Mouse (Mus musculus): ENCODE results near the gene Camta1. TPM values are rescaled to one million over a fixed set of nuclear protein-coding genes. Genes with fewer than 3 reads are reported as not detected.
A peak's percentile ranks its signal among the peaks of the same experiment; 100 is the strongest.

Camta1 gene
- polyA plus RNA-seq, 1 experiment from 2014 or later = 137 TPM

GRCm38 (mm10) chr4:151108834-151109241 is 752.8 kb downstream of the Camta1 start:
- H3K27ac ChIP-seq (ENCODE audit: low read depth, low read length) = peak overlapping the region; percentile 94
- H3K27me3 ChIP-seq (ENCODE audit: control insufficient read depth, insufficient read depth, low read length) = peaks cover 28% of the 10 kb centered on the region
- WGBS (ENCODE audit: insufficient replicate concordance) = 4% methylated on average over 14 of the region's 20 CpGs

GRCm38 (mm10) chr4:151108028-151108771 is 753.5 kb downstream of the Camta1 start:
- ATAC-seq (replicated peaks; ENCODE audit: insufficient number of reproducible peaks, low FRiP score, low TSS enrichment) = peak; percentile 92
- H3K27ac ChIP-seq (ENCODE audit: low read depth, low read length) = peak overlapping the region; percentile 94
- under 1% methylated on average over 95 of the region's 101 CpGs for WGBS (ENCODE audit: insufficient replicate concordance)
- peaks cover 16% of the 10 kb centered on the region for H3K4me1 ChIP-seq (ENCODE audit: control insufficient read depth, insufficient read depth, low read length)
- H3K9ac ChIP-seq (ENCODE audit: low read depth, low read length) = peak overlapping the region; percentile 93
- H3K4me2 ChIP-seq = peak overlapping the region; percentile 90
- peak overlapping the region; percentile 81 for H3K4me3 ChIP-seq (ENCODE audit: low read depth, low read length)
- no peaks in the 10 kb centered on the region for H3K9me3 ChIP-seq (replicated peaks; ENCODE audit: control insufficient read depth, low read length)
- H3K36me3 ChIP-seq (ENCODE audit: control insufficient read depth, insufficient read depth, low read length) = no peaks in the 10 kb centered on the region
- H3K27me3 ChIP-seq (ENCODE audit: control insufficient read depth, insufficient read depth, low read length) = peaks cover 28% of the 10 kb centered on the region

More at GRCm38 (mm10) chr4:151108834-151109241, 752.8 kb downstream of the Camta1 start:
- 0 out of 2 replicates have a peak, but pooled peaks have one; percentile 8 for ATAC-seq (replicated peaks; ENCODE audit: insufficient number of reproducible peaks, low FRiP score, low TSS enrichment)
- Histone ChIP-seq H3K4me3 (ENCODE audit: low read depth, low read length) (peak overlapping the region; percentile 81), H3K4me2 (peak overlapping the region; percentile 90), H3K4me1 (ENCODE audit: control insufficient read depth, insufficient read depth, low read length) (peaks cover 12% of the 10 kb centered on the region), H3K9me3 (replicated peaks; ENCODE audit: control insufficient read depth, low read length) (no peaks in the 10 kb centered on the region), H3K36me3 (ENCODE audit: control insufficient read depth, insufficient read depth, low read length) (no peaks in the 10 kb centered on the region), H3K9ac (ENCODE audit: low read depth, low read length) (peak overlapping the region; percentile 93)

- peaks cover 19% of the 10 kb centered on the region for H3K4me1 ChIP-seq (ENCODE audit: control insufficient read depth, insufficient read depth, low read length)
- peaks cover 28% of the 10 kb centered on the region for H3K27me3 ChIP-seq (ENCODE audit: control insufficient read depth, insufficient read depth, low read length)
- WGBS (ENCODE audit: insufficient replicate concordance) = 4% methylated on average over 57 of the region's 60 CpGs
- no peaks in the 10 kb centered on the region for H3K9me3 ChIP-seq (replicated peaks; ENCODE audit: control insufficient read depth, low read length)
- peak overlapping the region; percentile 93 for H3K9ac ChIP-seq (ENCODE audit: low read depth, low read length)
- peak; percentile 1; the same call in 1 of the 2 replicates for ATAC-seq (replicated peaks; ENCODE audit: insufficient number of reproducible peaks, low FRiP score, low TSS enrichment)
- peak overlapping the region; percentile 81 for H3K4me3 ChIP-seq (ENCODE audit: low read depth, low read length)
- peak overlapping the region; percentile 94 for H3K27ac ChIP-seq (ENCODE audit: low read depth, low read length)
- peak overlapping the region; percentile 90 for H3K4me2 ChIP-seq
- no peaks in the 10 kb centered on the region for H3K36me3 ChIP-seq (ENCODE audit: control insufficient read depth, insufficient read depth, low read length)
Observed at GRCm38 (mm10) chr4:151107131-151108001, 754.3 kb downstream of the Camta1 start.

- peak overlapping the region; percentile 29; the same call in 1 of the 2 replicates for H3K27ac ChIP-seq (ENCODE audit: low read depth, low read length)
Observed at GRCm38 (mm10) chr4:151106468-151106867, 755.2 kb downstream of the Camta1 start.

GRCm38 (mm10) chr4:151105886-151106285 is 755.8 kb downstream of the Camta1 start:
- 73% methylated on average over 6 of the region's 6 CpGs for WGBS (ENCODE audit: insufficient replicate concordance)
- no peaks in the 10 kb centered on the region for H3K9me3 ChIP-seq (replicated peaks; ENCODE audit: control insufficient read depth, low read length)
- H3K36me3 ChIP-seq (ENCODE audit: control insufficient read depth, insufficient read depth, low read length) = no peaks in the 10 kb centered on the region
- H3K4me1 ChIP-seq (ENCODE audit: control insufficient read depth, insufficient read depth, low read length) = peaks cover 19% of the 10 kb centered on the region
- H3K4me2 ChIP-seq = peak overlapping the region; percentile 90
- H3K4me3 ChIP-seq (ENCODE audit: low read depth, low read length) = peak overlapping the region; percentile 81
- no peak overlapping the region for H3K9ac ChIP-seq (ENCODE audit: low read depth, low read length)
- no peak overlapping the region for H3K27ac ChIP-seq (ENCODE audit: low read depth, low read length)
- ATAC-seq (replicated peaks; ENCODE audit: insufficient number of reproducible peaks, low FRiP score, low TSS enrichment) = no peak
- peaks cover 25% of the 10 kb centered on the region for H3K27me3 ChIP-seq (ENCODE audit: control insufficient read depth, insufficient read depth, low read length)

More at GRCm38 (mm10) chr4:151106468-151106867, 755.2 kb downstream of the Camta1 start:
- H3K9ac ChIP-seq (ENCODE audit: low read depth, low read length) = no peak overlapping the region
- no peaks in the 10 kb centered on the region for H3K36me3 ChIP-seq (ENCODE audit: control insufficient read depth, insufficient read depth, low read length)
- peaks cover 19% of the 10 kb centered on the region for H3K4me1 ChIP-seq (ENCODE audit: control insufficient read depth, insufficient read depth, low read length)
- peak overlapping the region; percentile 90 for H3K4me2 ChIP-seq
- 29% methylated on average over 10 of the region's 10 CpGs for WGBS (ENCODE audit: insufficient replicate concordance)
- peaks cover 28% of the 10 kb centered on the region for H3K27me3 ChIP-seq (ENCODE audit: control insufficient read depth, insufficient read depth, low read length)
- no peak for ATAC-seq (replicated peaks; ENCODE audit: insufficient number of reproducible peaks, low FRiP score, low TSS enrichment)
- peak overlapping the region; percentile 81 for H3K4me3 ChIP-seq (ENCODE audit: low read depth, low read length)
- H3K9me3 ChIP-seq (replicated peaks; ENCODE audit: control insufficient read depth, low read length) = no peaks in the 10 kb centered on the region

GRCm38 (mm10) chr4:151104147-151104546 is 757.5 kb downstream of the Camta1 start:
- peak overlapping the region; percentile 52 for H3K4me2 ChIP-seq
- H3K4me3 ChIP-seq (ENCODE audit: low read depth, low read length) = peak overlapping the region; percentile 15; the same call in 1 of the 2 replicates
- H3K9me3 ChIP-seq (replicated peaks; ENCODE audit: control insufficient read depth, low read length) = no peaks in the 10 kb centered on the region
- H3K4me1 ChIP-seq (ENCODE audit: control insufficient read depth, insufficient read depth, low read length) = peaks cover 26% of the 10 kb centered on the region
- ATAC-seq (replicated peaks; ENCODE audit: insufficient number of reproducible peaks, low FRiP score, low TSS enrichment) = no peak
- H3K36me3 ChIP-seq (ENCODE audit: control insufficient read depth, insufficient read depth, low read length) = no peaks in the 10 kb centered on the region
- H3K9ac ChIP-seq (ENCODE audit: low read depth, low read length) = peak overlapping the region; percentile 36
- H3K27me3 ChIP-seq (ENCODE audit: control insufficient read depth, insufficient read depth, low read length) = peaks cover 11% of the 10 kb centered on the region
- WGBS (ENCODE audit: insufficient replicate concordance) = 61% methylated on average over 10 of the region's 10 CpGs
- peak overlapping the region; percentile 73 for H3K27ac ChIP-seq (ENCODE audit: low read depth, low read length)

- no peak overlapping the region for H3K4me3 ChIP-seq (ENCODE audit: low read depth, low read length)
- WGBS (ENCODE audit: insufficient replicate concordance) = 69% methylated on average over 11 of the region's 11 CpGs
- peaks cover 8% of the 10 kb centered on the region for H3K27me3 ChIP-seq (ENCODE audit: control insufficient read depth, insufficient read depth, low read length)
- H3K4me2 ChIP-seq = peak overlapping the region; percentile 52
- no peaks in the 10 kb centered on the region for H3K36me3 ChIP-seq (ENCODE audit: control insufficient read depth, insufficient read depth, low read length)
- peak overlapping the region; percentile 29 for H3K9ac ChIP-seq (ENCODE audit: low read depth, low read length)
- H3K4me1 ChIP-seq (ENCODE audit: control insufficient read depth, insufficient read depth, low read length) = peaks cover 31% of the 10 kb centered on the region
- ATAC-seq (replicated peaks; ENCODE audit: insufficient number of reproducible peaks, low FRiP score, low TSS enrichment) = no peak
- peak overlapping the region; percentile 73 for H3K27ac ChIP-seq (ENCODE audit: low read depth, low read length)
- no peaks in the 10 kb centered on the region for H3K9me3 ChIP-seq (replicated peaks; ENCODE audit: control insufficient read depth, low read length)
Observed at GRCm38 (mm10) chr4:151103646-151104045, 758.0 kb downstream of the Camta1 start.

GRCm38 (mm10) chr4:151097104-151097438 is 764.6 kb downstream of the Camta1 start:
- WGBS (ENCODE audit: insufficient replicate concordance) = 48% methylated on average over 11 of the region's 11 CpGs
- H3K27me3 ChIP-seq (ENCODE audit: control insufficient read depth, insufficient read depth, low read length) = no peaks in the 10 kb centered on the region
- H3K4me1 ChIP-seq (ENCODE audit: control insufficient read depth, insufficient read depth, low read length) = peaks cover 28% of the 10 kb centered on the region
- H3K4me2 ChIP-seq = peak overlapping the region; percentile 49
- H3K36me3 ChIP-seq (ENCODE audit: control insufficient read depth, insufficient read depth, low read length) = no peaks in the 10 kb centered on the region
- no peak for ATAC-seq (replicated peaks; ENCODE audit: insufficient number of reproducible peaks, low FRiP score, low TSS enrichment)
- H3K9me3 ChIP-seq (replicated peaks; ENCODE audit: control insufficient read depth, low read length) = no peaks in the 10 kb centered on the region
- peak overlapping the region; percentile 54 for H3K9ac ChIP-seq (ENCODE audit: low read depth, low read length)
- H3K27ac ChIP-seq (ENCODE audit: low read depth, low read length) = peak overlapping the region; percentile 96
- H3K4me3 ChIP-seq (ENCODE audit: low read depth, low read length) = peak overlapping the region; percentile 4; the same call in 1 of the 2 replicates
